Mouse (Mus musculus): ENCODE measurements around the gene Prpf6. TPM values are rescaled to one million over a fixed set of nuclear protein-coding genes. Genes with fewer than 3 reads are reported as not detected.

Prpf6 gene
- total RNA-seq, 1 experiment: 67.8 TPM

DNA sequence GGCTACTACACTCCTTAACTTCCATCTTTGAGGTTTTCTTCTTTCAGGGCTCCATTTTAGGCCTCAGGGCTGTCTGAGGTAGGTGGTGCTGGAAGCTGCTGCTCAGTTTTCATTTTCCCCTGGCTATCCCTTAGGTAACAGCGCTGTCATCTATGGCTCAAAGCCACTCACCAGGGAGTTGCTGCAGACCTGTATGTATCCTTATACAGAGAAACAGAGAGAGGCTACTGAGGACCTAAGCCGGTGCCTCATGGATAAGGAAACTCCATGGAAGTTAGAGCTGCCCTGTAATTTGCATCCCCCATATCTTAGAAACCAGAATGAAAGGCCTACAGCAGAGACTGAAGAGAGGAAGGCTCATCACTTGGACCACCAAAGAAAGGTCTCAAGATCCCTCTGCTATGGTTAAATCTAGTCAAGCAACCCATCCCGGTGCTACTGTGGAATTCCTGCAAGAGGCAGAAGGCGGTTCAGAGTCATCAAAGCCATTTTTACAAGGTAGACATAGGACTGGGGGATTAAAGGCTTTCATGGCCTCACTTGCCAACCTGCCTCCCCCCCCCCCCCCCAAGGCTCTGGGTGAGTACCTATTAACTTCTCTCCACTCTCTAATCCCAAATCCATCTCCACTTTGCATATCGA lies 11.4 kb upstream of the Prpf6 start:
- Histone ChIP-seq H3K4me1 (ENCODE audit: control insufficient read depth in 2 of 2, insufficient read depth in 2 of 2, low read length in 2 of 2, poor library complexity in 1 of 2) (no peaks in the 10 kb centered on the region), H3K27ac (ENCODE audit: insufficient read depth, low read depth, low read length, poor library complexity, severe bottlenecking) (peak overlapping the region; percentile 25; the same call in 1 of the 2 replicates), H3K36me3 (ENCODE audit: control insufficient read depth, insufficient read depth, low read length, poor library complexity, severe bottlenecking) (peaks cover 5% of the 10 kb centered on the region), H3K4me3 (ENCODE audit: insufficient read depth in 1 of 2, low read depth in 1 of 2, low read length in 2 of 2, poor library complexity in 1 of 2, severe bottlenecking in 1 of 2) (peak overlapping the region; percentile 61 to 90), H3K9me3 (ENCODE audit: control insufficient read depth, insufficient read depth, low read depth, low read length) (no peaks in the 10 kb centered on the region), H3K9ac (ENCODE audit: insufficient read depth, low read depth, low read length, poor library complexity, severe bottlenecking) (peak overlapping the region; percentile 54; the same call in 1 of the 2 replicates)
- in situ Hi-C loops (cut with MboI; ENCODE audit: low sequenced_read_pairs in 2 of 2, unreplicated experiment in 2 of 2): no loop called here
- no peak for TF ChIP-seq CHD2 (IDR thresholded peaks at IDR 0.05; ENCODE audit: low read depth, low read length)
- TF ChIP-seq ZNF384 (IDR thresholded peaks at IDR 0.05; ENCODE audit: low read depth, low read length): peak; percentile 87
- TF ChIP-seq MAFK (IDR thresholded peaks at IDR 0.05; ENCODE audit: insufficient read depth, low read depth, low read length): no peak
- DNase-seq (ENCODE audit: low read depth, low spot score): no peak

DNA sequence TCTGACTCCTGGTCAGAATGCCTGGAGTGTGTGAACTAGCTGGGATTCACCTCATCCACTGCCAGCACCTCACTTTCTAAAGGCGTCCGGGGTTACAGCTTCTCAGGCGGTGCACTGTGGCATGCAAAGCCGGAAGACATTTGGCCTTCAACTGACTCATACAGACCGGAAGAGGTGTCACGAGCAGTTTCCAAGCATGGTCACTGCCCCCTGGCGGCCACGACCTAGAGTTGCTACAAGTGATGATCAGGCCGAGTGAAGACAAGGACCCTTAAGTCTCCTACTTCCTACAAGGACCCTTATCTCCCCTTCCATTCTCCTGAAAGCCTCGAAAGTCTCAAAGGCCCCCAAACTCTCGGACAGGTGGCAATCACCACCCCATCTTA lies 10.7 kb upstream of the Prpf6 start:
- H3K36me3 ChIP-seq (ENCODE audit: control insufficient read depth, insufficient read depth, low read length, poor library complexity, severe bottlenecking): peaks cover 9% of the 10 kb centered on the region
- TF ChIP-seq CHD2 (IDR thresholded peaks at IDR 0.05; ENCODE audit: low read depth, low read length): no peak
- TF ChIP-seq ZC3H11A (IDR thresholded peaks at IDR 0.05; ENCODE audit: borderline replicate concordance, low read depth, low read length): no peak
- TF ChIP-seq ZNF384 (IDR thresholded peaks at IDR 0.05; ENCODE audit: low read depth, low read length): 0 out of 2 replicates have a peak, but pooled peaks have one; percentile 15
- TF ChIP-seq HCFC1 (IDR thresholded peaks at IDR 0.05; ENCODE audit: borderline replicate concordance, insufficient read depth, low read length): peak; percentile 65
- no peak for TF ChIP-seq MAFK (IDR thresholded peaks at IDR 0.05; ENCODE audit: insufficient read depth, low read depth, low read length)
- no peaks in the 10 kb centered on the region for H3K9me3 ChIP-seq (ENCODE audit: control insufficient read depth, insufficient read depth, low read depth, low read length)
- H3K4me3 ChIP-seq (ENCODE audit: insufficient read depth in 1 of 2, low read depth in 1 of 2, low read length in 2 of 2, poor library complexity in 1 of 2, severe bottlenecking in 1 of 2): peak overlapping the region; percentile 74 to 90
- peak overlapping the region; percentile 75 for H3K9ac ChIP-seq (ENCODE audit: insufficient read depth, low read depth, low read length, poor library complexity, severe bottlenecking)
- peak overlapping the region; percentile 48 for H3K27ac ChIP-seq (ENCODE audit: insufficient read depth, low read depth, low read length, poor library complexity, severe bottlenecking)
- no peaks in the 10 kb centered on the region for H3K4me1 ChIP-seq (ENCODE audit: control insufficient read depth in 2 of 2, insufficient read depth in 2 of 2, low read length in 2 of 2, poor library complexity in 1 of 2)
- in situ Hi-C loops (cut with MboI; ENCODE audit: low sequenced_read_pairs in 2 of 2, unreplicated experiment in 2 of 2): no loop called here
- peak; percentile 88 for DNase-seq (ENCODE audit: low read depth, low spot score)

- Histone ChIP-seq H3K4me3 (ENCODE audit: insufficient read depth in 1 of 2, low read depth in 1 of 2, low read length in 2 of 2, poor library complexity in 1 of 2, severe bottlenecking in 1 of 2) (peak overlapping the region; percentile 74 to 90), H3K9ac (ENCODE audit: insufficient read depth, low read depth, low read length, poor library complexity, severe bottlenecking) (peak overlapping the region; percentile 75), H3K27ac (ENCODE audit: insufficient read depth, low read depth, low read length, poor library complexity, severe bottlenecking) (peak overlapping the region; percentile 48), H3K36me3 (ENCODE audit: control insufficient read depth, insufficient read depth, low read length, poor library complexity, severe bottlenecking) (peaks cover 14% of the 10 kb centered on the region), H3K4me1 (ENCODE audit: control insufficient read depth in 2 of 2, insufficient read depth in 2 of 2, low read length in 2 of 2, poor library complexity in 1 of 2) (no peaks in the 10 kb centered on the region), H3K9me3 (ENCODE audit: control insufficient read depth, insufficient read depth, low read depth, low read length) (no peaks in the 10 kb centered on the region)
- in situ Hi-C loops (cut with MboI; ENCODE audit: low sequenced_read_pairs in 2 of 2, unreplicated experiment in 2 of 2): no loop called here
- peak; percentile 90 for TF ChIP-seq HCFC1 (IDR thresholded peaks at IDR 0.05; ENCODE audit: borderline replicate concordance, insufficient read depth, low read length)
- TF ChIP-seq MAFK (IDR thresholded peaks at IDR 0.05; ENCODE audit: insufficient read depth, low read depth, low read length): no peak
- TF ChIP-seq ZNF384 (IDR thresholded peaks at IDR 0.05; ENCODE audit: low read depth, low read length): no peak
- no peak for DNase-seq (ENCODE audit: low read depth, low spot score)
These were observed 10.1 kb upstream of the Prpf6 start for GRCm38 (mm10) chr2:181581402-181582120.

GRCm38 (mm10) chr2:181582358-181582757 lies 9.3 kb upstream of the Prpf6 start:
- in situ Hi-C loops (cut with MboI; ENCODE audit: low sequenced_read_pairs in 2 of 2, unreplicated experiment in 2 of 2): no loop called here
- no peak for DNase-seq (ENCODE audit: low read depth, low spot score)
- Histone ChIP-seq H3K4me3 (ENCODE audit: insufficient read depth in 1 of 2, low read depth in 1 of 2, low read length in 2 of 2, poor library complexity in 1 of 2, severe bottlenecking in 1 of 2) (peak overlapping the region in 1 of 2 experiments; percentile 90; a peak in 1 of 4 replicates), H3K4me1 (ENCODE audit: control insufficient read depth in 2 of 2, insufficient read depth in 2 of 2, low read length in 2 of 2, poor library complexity in 1 of 2) (no peaks in the 10 kb centered on the region), H3K9ac (ENCODE audit: insufficient read depth, low read depth, low read length, poor library complexity, severe bottlenecking) (no peak overlapping the region), H3K36me3 (ENCODE audit: control insufficient read depth, insufficient read depth, low read length, poor library complexity, severe bottlenecking) (peaks cover 20% of the 10 kb centered on the region), H3K9me3 (ENCODE audit: control insufficient read depth, insufficient read depth, low read depth, low read length) (no peaks in the 10 kb centered on the region), H3K27ac (ENCODE audit: insufficient read depth, low read depth, low read length, poor library complexity, severe bottlenecking) (no peak overlapping the region)
- no peak for TF ChIP-seq HCFC1 (IDR thresholded peaks at IDR 0.05; ENCODE audit: borderline replicate concordance, insufficient read depth, low read length)
- TF ChIP-seq CHD2 (IDR thresholded peaks at IDR 0.05; ENCODE audit: low read depth, low read length): no peak
- no peak for TF ChIP-seq ZC3H11A (IDR thresholded peaks at IDR 0.05; ENCODE audit: borderline replicate concordance, low read depth, low read length)
- TF ChIP-seq ZNF384 (IDR thresholded peaks at IDR 0.05; ENCODE audit: low read depth, low read length): no peak
- no peak for TF ChIP-seq MAFK (IDR thresholded peaks at IDR 0.05; ENCODE audit: insufficient read depth, low read depth, low read length)
